Mouse (Mus musculus) forebrain, embryonic 15.5 days (tissue): ENCODE measurements around the gene Fam163b. TPM values are rescaled to one million over a fixed set of nuclear protein-coding genes. Genes with fewer than 3 reads are reported as not detected.

Experiments
- ATAC-seq: fragments of 200-750 bp; cut with Nextera tagmentation; replicated peaks from 2 replicates; pipeline ENCODE4 v1.8.0; 2017; ENCODE audit warnings: mild to moderate bottlenecking, moderate TSS enrichment, moderate library complexity
- H3K27ac ChIP-seq: fragments of 300-500 bp; sonication (generic); replicated peaks from 2 replicates; pipeline ENCODE4 v1.5.1; 2015; ENCODE audit warnings: mild to moderate bottlenecking, inconsistent platforms
- H3K27me3 ChIP-seq: fragments of 300-500 bp; sonication (generic); 2 replicates; pipeline ENCODE4 v1.6.1; 2015; ENCODE audit warnings: inconsistent platforms
- H3K36me3 ChIP-seq: fragments of 300-500 bp; sonication (generic); 2 replicates; pipeline ENCODE4 v1.6.1; 2015; ENCODE audit warnings: mild to moderate bottlenecking, inconsistent platforms
- H3K4me1 ChIP-seq: fragments of 300-500 bp; sonication (generic); 2 replicates; pipeline ENCODE4 v1.6.1; 2015; ENCODE audit warnings: inconsistent platforms
- H3K4me2 ChIP-seq: fragments of 300-500 bp; sonication (generic); replicated peaks from 2 replicates; pipeline ENCODE4 v1.6.1; 2015; ENCODE audit warnings: mild to moderate bottlenecking, inconsistent platforms
- H3K4me3 ChIP-seq: fragments of 300-500 bp; sonication (generic); 2 replicates; pipeline ENCODE4 v1.5.1; 2015; ENCODE audit warnings: mild to moderate bottlenecking, inconsistent platforms
- H3K9ac ChIP-seq: fragments of 300-500 bp; sonication (generic); replicated peaks from 2 replicates; pipeline ENCODE4 v1.6.1; 2015; ENCODE audit warnings: mild to moderate bottlenecking, inconsistent platforms
- H3K9me3 ChIP-seq: fragments of 300-500 bp; sonication (generic); 2 replicates; pipeline ENCODE4 v1.6.1; 2016; ENCODE audit warnings: inconsistent platforms
- WGBS: fragments of 180-500 bp; shearing (Covaris S2); methylation state at CpG from one replicate; pipeline ENCODE4 v1.1.7; 2015; ENCODE audit warnings: mixed read lengths; 5-methylcytosine and 5-hydroxymethylcytosine counted together
- polyA plus RNA-seq: library from polyadenylated mRNA; unstranded; fragments of >200 nt; fragmentation: Nextera tagmentation; extraction: Ambion mirVana; gene quantifications from 2 replicates; pipeline ENCODE4 v1.2.1, GENCODE M21; 2015

The Fam163b gene
- polyA plus RNA-seq, 1 experiment from 2014 or later, result 3.5 TPM

DNA sequence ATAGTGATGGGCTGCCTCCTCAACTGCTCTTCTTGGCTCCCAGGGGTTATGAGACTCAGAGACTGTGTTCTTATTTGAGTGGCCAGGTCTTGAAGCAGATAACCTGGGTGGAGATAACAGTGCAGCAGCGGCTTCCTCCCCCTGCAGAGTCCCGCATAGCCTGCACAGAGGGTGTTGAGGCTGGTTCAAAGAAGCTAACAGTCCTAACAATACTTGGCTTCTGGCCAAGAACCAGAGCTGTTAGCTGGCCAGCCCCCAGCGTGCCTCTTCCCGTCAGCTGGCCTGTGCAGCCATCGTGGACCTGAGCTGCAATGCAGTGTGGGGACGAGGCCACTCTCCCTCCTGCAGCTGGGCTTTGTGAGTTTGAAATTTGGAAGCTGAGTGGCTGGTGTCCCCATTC, 44.5 kb downstream of the Fam163b start:
- Histone ChIP-seq H3K27me3 (no peaks in the 10 kb centered on the region), H3K4me1 (peaks cover 8% of the 10 kb centered on the region), H3K36me3 (no peaks in the 10 kb centered on the region), H3K4me2 (no peak overlapping the region), H3K4me3 (no peak overlapping the region), H3K9me3 (no peaks in the 10 kb centered on the region), H3K9ac (no peak overlapping the region), H3K27ac (no peak overlapping the region)
- ATAC-seq, result peak; percentile 46; the same call in 1 of the 2 replicates
- WGBS, result 18% methylated on average over 6 of the region's 6 CpGs

GRCm38 (mm10) chr2:27097241-27097656, 45.0 kb downstream of the Fam163b start:
- no peaks in the 10 kb centered on the region for H3K27me3 ChIP-seq
- H3K36me3 ChIP-seq, result no peaks in the 10 kb centered on the region
- no peak overlapping the region for H3K4me3 ChIP-seq
- H3K9ac ChIP-seq, result no peak overlapping the region
- ATAC-seq, result no peak
- H3K4me2 ChIP-seq, result no peak overlapping the region
- H3K27ac ChIP-seq, result no peak overlapping the region
- 70% methylated on average over 6 of the region's 6 CpGs for WGBS
- peaks cover 8% of the 10 kb centered on the region for H3K4me1 ChIP-seq
- no peaks in the 10 kb centered on the region for H3K9me3 ChIP-seq

GRCm38 (mm10) chr2:27096341-27096981, 45.8 kb downstream of the Fam163b start:
- no peaks in the 10 kb centered on the region for H3K36me3 ChIP-seq
- H3K4me1 ChIP-seq, result peaks cover 8% of the 10 kb centered on the region
- no peaks in the 10 kb centered on the region for H3K27me3 ChIP-seq
- WGBS, result 81% methylated on average over 13 of the region's 13 CpGs
- no peaks in the 10 kb centered on the region for H3K9me3 ChIP-seq
- no peak overlapping the region for H3K27ac ChIP-seq
- no peak overlapping the region for H3K4me3 ChIP-seq
- ATAC-seq, result no peak
- no peak overlapping the region for H3K4me2 ChIP-seq
- H3K9ac ChIP-seq, result no peak overlapping the region

DNA sequence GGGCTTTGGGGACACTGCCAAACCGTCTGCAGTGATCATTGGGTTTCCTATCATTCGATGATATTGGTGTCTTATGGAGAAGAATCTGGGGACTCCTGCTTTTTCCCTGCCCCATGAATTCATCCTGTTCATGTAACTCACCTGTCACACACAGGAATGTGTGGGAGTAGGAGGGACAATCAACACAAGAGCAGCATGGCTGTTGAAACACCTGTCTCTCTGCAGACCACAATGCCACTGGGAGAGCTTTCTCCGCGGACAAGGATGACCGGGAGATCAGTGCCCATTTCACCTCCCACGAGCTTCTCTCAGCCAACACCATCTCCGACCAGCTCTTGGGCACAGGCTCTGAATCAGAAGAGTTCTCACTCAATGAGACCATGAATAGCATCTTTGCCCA, 47.1 kb downstream of the Fam163b start:
- H3K4me3 ChIP-seq, result no peak overlapping the region
- peaks cover 8% of the 10 kb centered on the region for H3K4me1 ChIP-seq
- H3K4me2 ChIP-seq, result no peak overlapping the region
- ATAC-seq, result no peak
- no peak overlapping the region for H3K9ac ChIP-seq
- H3K36me3 ChIP-seq, result no peaks in the 10 kb centered on the region
- no peaks in the 10 kb centered on the region for H3K27me3 ChIP-seq
- 91% methylated on average over 7 of the region's 7 CpGs for WGBS
- no peak overlapping the region for H3K27ac ChIP-seq
- H3K9me3 ChIP-seq, result no peaks in the 10 kb centered on the region

DNA sequence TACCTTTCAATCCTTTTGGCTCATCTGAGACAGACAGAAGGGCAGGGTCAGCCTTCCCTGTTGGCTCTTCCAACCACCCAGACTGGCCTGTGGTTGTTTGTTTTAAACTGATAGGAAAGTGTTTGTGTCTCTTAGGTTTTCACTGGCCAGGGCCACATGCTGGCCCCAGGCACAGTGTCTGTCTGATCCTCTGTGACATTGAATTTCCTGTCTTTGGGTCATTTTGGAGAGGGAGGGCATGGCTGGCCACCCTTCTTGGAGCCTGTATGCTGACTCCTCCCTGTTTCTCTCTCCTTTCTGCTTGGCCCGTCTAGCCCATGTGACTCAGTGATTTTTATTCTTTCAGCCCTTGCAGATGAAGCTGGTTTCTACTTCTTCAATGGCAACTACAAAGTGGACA, 53.1 kb downstream of the Fam163b start:
- Histone ChIP-seq H3K27me3 (no peaks in the 10 kb centered on the region), H3K9me3 (no peaks in the 10 kb centered on the region), H3K4me2 (no peak overlapping the region), H3K9ac (no peak overlapping the region), H3K27ac (no peak overlapping the region), H3K4me1 (peaks cover 5% of the 10 kb centered on the region; the same call in 1 of the 2 replicates), H3K36me3 (no peaks in the 10 kb centered on the region), H3K4me3 (no peak overlapping the region)
- 78% methylated on average over 1 of the region's 1 CpGs for WGBS
- ATAC-seq, result no peak

DNA sequence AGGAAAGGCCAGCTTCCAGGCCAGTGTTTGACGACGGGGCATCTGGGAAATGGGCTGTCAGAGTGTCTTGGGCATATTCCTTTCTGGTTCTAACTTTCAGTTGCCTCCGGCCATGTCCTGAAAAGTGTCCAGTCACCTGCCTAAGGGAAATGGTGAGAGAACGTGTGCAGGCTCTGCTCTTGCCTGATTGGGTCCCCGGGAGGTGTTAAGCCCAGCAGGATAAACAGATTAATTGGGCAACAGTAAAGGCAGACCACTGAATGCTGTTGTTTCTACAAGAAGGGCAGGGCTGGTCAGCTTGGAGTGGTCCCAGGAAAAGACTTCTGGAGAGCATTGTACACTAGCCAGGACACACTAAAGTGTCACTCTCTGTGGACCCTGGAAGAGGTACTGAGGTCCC, 53.6 kb downstream of the Fam163b start:
- no peak overlapping the region for H3K27ac ChIP-seq
- no peak overlapping the region for H3K4me2 ChIP-seq
- WGBS, result 66% methylated on average over 5 of the region's 5 CpGs
- peaks cover 5% of the 10 kb centered on the region; the same call in 1 of the 2 replicates for H3K4me1 ChIP-seq
- no peak for ATAC-seq
- no peaks in the 10 kb centered on the region for H3K27me3 ChIP-seq
- H3K9me3 ChIP-seq, result no peaks in the 10 kb centered on the region
- no peaks in the 10 kb centered on the region for H3K36me3 ChIP-seq
- H3K4me3 ChIP-seq, result no peak overlapping the region
- H3K9ac ChIP-seq, result no peak overlapping the region

DNA sequence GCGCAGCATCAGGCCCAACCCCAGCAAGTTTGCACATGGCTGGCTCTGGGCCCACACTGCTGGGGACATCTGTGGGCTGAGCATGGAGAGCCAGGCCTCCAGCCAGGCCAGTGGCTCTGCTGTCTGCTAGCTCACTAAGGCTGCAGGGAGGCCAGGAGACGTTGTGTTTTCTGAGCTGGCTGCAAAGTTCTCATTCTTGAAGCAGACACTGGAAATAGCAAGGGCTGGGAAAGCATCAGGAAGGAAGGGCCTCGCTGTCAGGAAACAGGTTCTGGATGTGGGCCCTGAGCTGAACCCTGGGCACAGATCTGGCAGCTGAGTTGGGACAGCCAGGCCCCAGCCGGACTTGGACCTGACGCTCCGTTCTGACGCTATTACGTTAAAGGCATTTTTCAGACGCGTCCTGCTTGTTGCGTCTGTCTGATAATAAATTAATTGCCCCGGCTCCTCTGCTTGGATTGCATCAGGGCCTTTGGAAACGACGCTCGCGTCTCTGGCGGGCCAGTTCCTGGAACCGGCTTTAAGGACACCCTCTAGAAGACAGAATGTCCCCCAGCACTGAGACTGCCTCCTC, 54.1 kb downstream of the Fam163b start:
- H3K36me3 ChIP-seq, result no peaks in the 10 kb centered on the region
- H3K4me3 ChIP-seq, result no peak overlapping the region
- 69% methylated on average over 18 of the region's 18 CpGs for WGBS
- no peak for ATAC-seq
- H3K27me3 ChIP-seq, result no peaks in the 10 kb centered on the region
- H3K9ac ChIP-seq, result no peak overlapping the region
- peaks cover 5% of the 10 kb centered on the region; the same call in 1 of the 2 replicates for H3K4me1 ChIP-seq
- no peak overlapping the region for H3K27ac ChIP-seq
- H3K4me2 ChIP-seq, result no peak overlapping the region
- H3K9me3 ChIP-seq, result no peaks in the 10 kb centered on the region

- no peaks in the 10 kb centered on the region for H3K27me3 ChIP-seq
- H3K27ac ChIP-seq, result no peak overlapping the region
- H3K4me2 ChIP-seq, result no peak overlapping the region
- no peak overlapping the region for H3K9ac ChIP-seq
- ATAC-seq, result no peak
- H3K4me3 ChIP-seq, result no peak overlapping the region
- H3K36me3 ChIP-seq, result no peaks in the 10 kb centered on the region
- H3K4me1 ChIP-seq, result peaks cover 5% of the 10 kb centered on the region; the same call in 1 of the 2 replicates
- H3K9me3 ChIP-seq, result no peaks in the 10 kb centered on the region
- WGBS, result 94% methylated on average over 5 of the region's 5 CpGs
Measured at GRCm38 (mm10) chr2:27087581-27087980, 54.7 kb downstream of the Fam163b start.

GRCm38 (mm10) chr2:27086483-27087010, 55.7 kb downstream of the Fam163b start:
- WGBS, result 85% methylated on average over 4 of the region's 4 CpGs
- Histone ChIP-seq H3K4me1 (peaks cover 5% of the 10 kb centered on the region; the same call in 1 of the 2 replicates), H3K27ac (no peak overlapping the region)

DNA sequence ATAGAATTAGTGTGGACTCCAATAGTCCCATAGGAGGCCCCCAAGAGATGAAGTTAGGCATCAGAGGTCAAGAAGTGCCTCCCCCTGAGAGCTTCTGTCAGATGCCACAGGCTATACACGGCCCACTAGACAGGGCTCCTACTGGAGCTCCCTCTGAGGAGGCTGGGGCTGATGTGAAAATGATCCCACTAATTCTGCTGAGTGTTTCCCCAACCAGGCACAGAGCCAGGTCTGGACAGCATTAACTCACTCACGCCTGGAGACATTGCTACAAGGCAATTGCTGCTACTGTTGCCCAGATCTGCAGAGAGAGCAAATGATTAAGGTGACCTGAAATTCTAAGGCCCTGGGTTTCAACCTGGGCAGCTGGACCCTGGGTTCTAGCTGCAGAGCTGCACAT, 56.5 kb downstream of the Fam163b start:
- ATAC-seq, result no peak
- WGBS, result 24% methylated on average over 2 of the region's 2 CpGs

More at GRCm38 (mm10) chr2:27086483-27087010, 55.7 kb downstream of the Fam163b start:
- no peak overlapping the region for H3K9ac ChIP-seq
- H3K9me3 ChIP-seq, result no peaks in the 10 kb centered on the region
- H3K4me2 ChIP-seq, result no peak overlapping the region
- no peaks in the 10 kb centered on the region for H3K27me3 ChIP-seq
- no peaks in the 10 kb centered on the region for H3K36me3 ChIP-seq
- no peak for ATAC-seq
- no peak overlapping the region for H3K4me3 ChIP-seq

DNA sequence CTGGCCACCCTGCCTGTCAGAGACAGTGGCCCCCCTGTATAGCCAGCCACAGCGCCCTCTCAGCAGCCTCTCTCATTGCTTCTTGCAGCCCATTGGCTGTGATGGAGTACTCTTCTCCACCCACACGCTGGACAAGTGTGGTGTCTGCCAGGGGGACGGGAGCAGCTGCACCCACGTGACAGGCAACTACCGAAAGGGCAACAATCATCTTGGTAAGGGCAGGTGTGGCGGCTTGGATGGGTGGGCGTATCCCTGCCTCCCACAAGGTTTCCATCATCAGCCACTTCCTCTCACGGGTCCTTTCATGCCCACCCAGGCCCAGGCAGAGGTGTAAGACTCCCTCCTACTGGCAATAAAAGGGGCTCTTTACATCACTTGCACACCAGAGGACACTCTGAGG, 57.3 kb downstream of the Fam163b start:
- no peaks in the 10 kb centered on the region for H3K9me3 ChIP-seq
- no peak overlapping the region for H3K4me3 ChIP-seq
- no peak for ATAC-seq
- H3K27me3 ChIP-seq, result no peaks in the 10 kb centered on the region
- H3K4me2 ChIP-seq, result no peak overlapping the region
- H3K36me3 ChIP-seq, result no peaks in the 10 kb centered on the region
- WGBS, result 62% methylated on average over 8 of the region's 8 CpGs
- no peak overlapping the region for H3K9ac ChIP-seq
- H3K27ac ChIP-seq, result no peak overlapping the region
- H3K4me1 ChIP-seq, result peaks cover 11% of the 10 kb centered on the region

More for the DNA sequence above, 56.5 kb downstream of the Fam163b start:
- no peak overlapping the region for H3K4me2 ChIP-seq
- H3K36me3 ChIP-seq, result no peaks in the 10 kb centered on the region
- peaks cover 8% of the 10 kb centered on the region; the same call in 1 of the 2 replicates for H3K4me1 ChIP-seq
- H3K4me3 ChIP-seq, result no peak overlapping the region
- no peak overlapping the region for H3K27ac ChIP-seq
- no peaks in the 10 kb centered on the region for H3K27me3 ChIP-seq
- no peaks in the 10 kb centered on the region for H3K9me3 ChIP-seq
- H3K9ac ChIP-seq, result no peak overlapping the region

GRCm38 (mm10) chr2:27083761-27084475, 58.4 kb downstream of the Fam163b start:
- H3K9ac ChIP-seq, result no peak overlapping the region
- 77% methylated on average over 12 of the region's 12 CpGs for WGBS

More at GRCm38 (mm10) chr2:27083761-27084475, 58.4 kb downstream of the Fam163b start:
- H3K4me1 ChIP-seq, result peaks cover 22% of the 10 kb centered on the region
- H3K9me3 ChIP-seq, result no peaks in the 10 kb centered on the region
- no peak overlapping the region for H3K4me2 ChIP-seq
- no peak overlapping the region for H3K27ac ChIP-seq
- H3K27me3 ChIP-seq, result no peaks in the 10 kb centered on the region
- ATAC-seq, result no peak
- no peak overlapping the region for H3K4me3 ChIP-seq
- H3K36me3 ChIP-seq, result no peaks in the 10 kb centered on the region
